Mouse (Mus musculus): ENCODE data around the gene Dgkg. TPM values are rescaled to one million over a fixed set of nuclear protein-coding genes. Genes with fewer than 3 reads are reported as not detected.

The Dgkg gene
- polyA plus RNA-seq, 1 experiment from 2014 or later: 3.2 TPM

DNA sequence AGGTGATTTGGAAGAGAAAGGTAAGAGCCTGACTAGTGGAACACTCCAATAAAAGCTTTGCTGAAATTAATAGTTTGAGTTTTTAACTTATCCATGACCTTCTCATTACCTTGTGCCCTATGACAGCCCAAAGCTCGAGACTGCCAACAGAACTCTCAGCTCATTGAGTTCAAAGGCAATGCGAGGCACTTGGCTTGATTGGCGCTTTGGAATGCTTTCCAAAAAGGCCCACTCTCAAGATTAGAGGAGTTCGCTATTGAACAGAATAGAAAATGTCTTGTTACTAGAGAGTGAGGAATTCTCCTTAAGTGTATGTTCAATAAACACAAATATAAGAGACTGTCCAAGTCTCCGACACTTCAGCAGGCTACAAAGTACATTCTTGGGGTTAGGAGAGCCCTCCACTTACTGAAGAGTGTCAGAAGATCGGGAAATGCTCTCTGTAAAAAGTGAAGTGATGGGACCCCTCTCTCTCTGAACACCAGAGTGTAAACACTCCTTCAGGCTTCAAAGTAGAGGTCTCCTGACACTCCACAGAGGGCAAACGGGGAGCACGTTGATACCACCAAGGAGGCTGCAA lies 120.3 kb downstream of the Dgkg start:
- Histone ChIP-seq H3K27me3 (replicated peaks; ENCODE audit: control insufficient read depth, insufficient read depth, low read length) (no peaks in the 10 kb centered on the region), H3K4me1 (replicated peaks; ENCODE audit: control insufficient read depth, insufficient read depth, low read length) (no peaks in the 10 kb centered on the region), H3K36me3 (ENCODE audit: control insufficient read depth, insufficient read depth, low read length) (no peaks in the 10 kb centered on the region), H3K9me3 (ENCODE audit: control insufficient read depth, low read length) (no peaks in the 10 kb centered on the region), H3K9ac (ENCODE audit: low read length) (no peak overlapping the region), H3K27ac (ENCODE audit: low read depth) (no peak overlapping the region), H3K4me3 (ENCODE audit: low read depth, low read length) (no peak overlapping the region), H3K4me2 (ENCODE audit: low read length) (no peak overlapping the region)
- DNase-seq (ENCODE audit: low spot score): no peak
- ATAC-seq (replicated peaks; ENCODE audit: low FRiP score, low TSS enrichment, low read depth): no peak
- 62% methylated on average over 8 of the region's 8 CpGs for WGBS

DNA sequence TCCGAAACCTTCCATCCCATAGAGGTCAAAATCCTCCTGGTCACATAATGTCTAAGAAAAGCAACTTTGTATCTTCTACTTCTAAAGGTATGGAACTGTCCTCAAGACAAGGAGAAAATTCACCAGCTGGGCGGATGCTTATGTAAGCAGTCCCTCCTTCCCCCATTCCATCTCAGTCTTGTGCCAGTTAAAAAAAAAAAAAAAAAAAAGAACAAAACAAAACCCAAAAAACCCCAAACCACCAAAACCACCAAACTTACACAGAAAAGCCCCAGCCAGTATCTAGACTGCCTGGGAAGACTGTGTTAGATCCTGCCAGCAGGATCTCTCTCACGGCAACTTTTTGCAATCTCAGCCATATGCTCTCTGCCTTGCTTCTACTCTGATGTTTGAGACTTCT lies 123.9 kb downstream of the Dgkg start:
- Histone ChIP-seq H3K4me3 (ENCODE audit: low read depth, low read length) (no peak overlapping the region), H3K4me2 (ENCODE audit: low read length) (no peak overlapping the region), H3K4me1 (replicated peaks; ENCODE audit: control insufficient read depth, insufficient read depth, low read length) (no peaks in the 10 kb centered on the region), H3K36me3 (ENCODE audit: control insufficient read depth, insufficient read depth, low read length) (no peaks in the 10 kb centered on the region), H3K27ac (ENCODE audit: low read depth) (no peak overlapping the region), H3K27me3 (replicated peaks; ENCODE audit: control insufficient read depth, insufficient read depth, low read length) (no peaks in the 10 kb centered on the region), H3K9ac (ENCODE audit: low read length) (no peak overlapping the region), H3K9me3 (ENCODE audit: control insufficient read depth, low read length) (no peaks in the 10 kb centered on the region)
- DNase-seq (ENCODE audit: low spot score) (no peak), ATAC-seq (replicated peaks; ENCODE audit: low FRiP score, low TSS enrichment, low read depth) (no peak)
- WGBS: 92% methylated on average over 3 of the region's 3 CpGs

DNA sequence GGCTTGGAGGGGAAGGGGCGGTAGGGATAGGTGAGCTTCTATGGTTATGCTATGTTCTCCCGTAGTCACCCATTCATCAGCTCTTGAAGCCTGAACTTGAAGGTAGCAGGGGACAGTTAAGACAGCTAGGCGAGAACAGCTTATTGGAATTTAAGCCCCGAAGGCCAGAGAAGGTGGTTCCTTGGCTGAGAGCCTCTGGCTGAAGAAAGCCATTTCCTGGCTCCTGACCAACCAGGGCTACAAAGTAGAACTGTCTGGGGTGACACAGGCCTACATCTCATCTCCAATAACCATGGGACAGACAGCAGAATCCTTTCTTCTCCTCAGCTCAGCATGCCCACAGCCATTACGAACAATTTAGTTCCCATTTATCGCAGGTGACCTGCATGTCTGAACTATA lies 125.2 kb downstream of the Dgkg start:
- ATAC-seq (replicated peaks; ENCODE audit: low FRiP score, low TSS enrichment, low read depth) (no peak), DNase-seq (ENCODE audit: low spot score) (no peak)
- Histone ChIP-seq H3K27ac (ENCODE audit: low read depth) (no peak overlapping the region), H3K4me1 (replicated peaks; ENCODE audit: control insufficient read depth, insufficient read depth, low read length) (no peaks in the 10 kb centered on the region), H3K4me3 (ENCODE audit: low read depth, low read length) (no peak overlapping the region), H3K9ac (ENCODE audit: low read length) (no peak overlapping the region), H3K27me3 (replicated peaks; ENCODE audit: control insufficient read depth, insufficient read depth, low read length) (no peaks in the 10 kb centered on the region), H3K9me3 (ENCODE audit: control insufficient read depth, low read length) (no peaks in the 10 kb centered on the region), H3K36me3 (ENCODE audit: control insufficient read depth, insufficient read depth, low read length) (no peaks in the 10 kb centered on the region), H3K4me2 (ENCODE audit: low read length) (no peak overlapping the region)
- WGBS: 88% methylated on average over 6 of the region's 6 CpGs

DNA sequence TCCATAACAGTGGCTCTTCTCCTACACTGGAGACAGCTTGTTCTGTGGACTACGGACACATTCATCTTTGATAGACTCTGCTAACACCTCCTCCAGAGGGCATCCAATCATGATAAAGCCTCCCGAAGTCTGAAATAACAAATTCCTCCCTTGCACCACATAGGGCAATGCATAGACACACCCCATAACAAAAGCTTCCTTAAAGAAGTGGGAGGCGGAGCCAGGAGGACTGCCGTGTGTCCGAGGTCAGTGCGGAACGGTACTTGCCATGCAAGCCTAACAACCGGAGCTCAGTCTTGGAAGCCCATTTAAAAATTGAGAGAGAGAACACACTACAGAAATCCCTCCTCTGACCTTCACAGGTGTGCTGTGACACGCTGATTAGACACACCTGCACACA lies 126.0 kb downstream of the Dgkg start:
- H3K4me2 ChIP-seq (ENCODE audit: low read length): no peak overlapping the region
- H3K36me3 ChIP-seq (ENCODE audit: control insufficient read depth, insufficient read depth, low read length): no peaks in the 10 kb centered on the region
- H3K4me1 ChIP-seq (replicated peaks; ENCODE audit: control insufficient read depth, insufficient read depth, low read length): no peaks in the 10 kb centered on the region
- DNase-seq (ENCODE audit: low spot score) (no peak), ATAC-seq (replicated peaks; ENCODE audit: low FRiP score, low TSS enrichment, low read depth) (no peak)
- no peak overlapping the region for H3K9ac ChIP-seq (ENCODE audit: low read length)
- no peaks in the 10 kb centered on the region for H3K27me3 ChIP-seq (replicated peaks; ENCODE audit: control insufficient read depth, insufficient read depth, low read length)
- 76% methylated on average over 9 of the region's 9 CpGs for WGBS
- H3K27ac ChIP-seq (ENCODE audit: low read depth): no peak overlapping the region
- H3K9me3 ChIP-seq (ENCODE audit: control insufficient read depth, low read length): no peaks in the 10 kb centered on the region
- no peak overlapping the region for H3K4me3 ChIP-seq (ENCODE audit: low read depth, low read length)

DNA sequence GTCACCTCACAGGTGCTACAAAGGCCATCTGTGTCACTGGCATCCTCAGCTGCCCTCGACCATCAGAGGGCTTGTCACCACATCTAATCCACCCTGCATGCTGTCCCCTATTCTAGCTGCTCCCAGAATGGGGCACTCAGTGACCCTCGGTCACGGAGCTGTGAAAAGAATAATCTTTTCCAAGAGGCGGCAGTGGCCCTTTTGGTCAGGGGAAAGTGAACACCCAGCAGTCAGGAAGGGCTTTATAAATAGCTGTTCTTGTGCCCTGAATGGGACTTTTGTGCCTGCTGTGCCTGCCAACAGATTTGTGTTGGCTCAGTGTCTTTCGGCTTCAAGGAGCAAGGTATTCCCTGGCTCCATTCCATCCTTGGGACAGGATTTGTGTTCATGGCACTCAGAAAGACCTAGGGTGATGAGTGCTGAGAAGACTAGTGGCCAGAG lies 129.5 kb downstream of the Dgkg start:
- no peaks in the 10 kb centered on the region for H3K9me3 ChIP-seq (ENCODE audit: control insufficient read depth, low read length)
- DNase-seq (ENCODE audit: low spot score): no peak
- H3K9ac ChIP-seq (ENCODE audit: low read length): no peak overlapping the region
- no peaks in the 10 kb centered on the region for H3K27me3 ChIP-seq (replicated peaks; ENCODE audit: control insufficient read depth, insufficient read depth, low read length)
- no peaks in the 10 kb centered on the region for H3K4me1 ChIP-seq (replicated peaks; ENCODE audit: control insufficient read depth, insufficient read depth, low read length)
- 64% methylated on average over 5 of the region's 5 CpGs for WGBS
- H3K4me3 ChIP-seq (ENCODE audit: low read depth, low read length): no peak overlapping the region
- H3K27ac ChIP-seq (ENCODE audit: low read depth): no peak overlapping the region
- H3K36me3 ChIP-seq (ENCODE audit: control insufficient read depth, insufficient read depth, low read length): no peaks in the 10 kb centered on the region
- H3K4me2 ChIP-seq (ENCODE audit: low read length): no peak overlapping the region
- ATAC-seq (replicated peaks; ENCODE audit: low FRiP score, low TSS enrichment, low read depth): no peak

DNA sequence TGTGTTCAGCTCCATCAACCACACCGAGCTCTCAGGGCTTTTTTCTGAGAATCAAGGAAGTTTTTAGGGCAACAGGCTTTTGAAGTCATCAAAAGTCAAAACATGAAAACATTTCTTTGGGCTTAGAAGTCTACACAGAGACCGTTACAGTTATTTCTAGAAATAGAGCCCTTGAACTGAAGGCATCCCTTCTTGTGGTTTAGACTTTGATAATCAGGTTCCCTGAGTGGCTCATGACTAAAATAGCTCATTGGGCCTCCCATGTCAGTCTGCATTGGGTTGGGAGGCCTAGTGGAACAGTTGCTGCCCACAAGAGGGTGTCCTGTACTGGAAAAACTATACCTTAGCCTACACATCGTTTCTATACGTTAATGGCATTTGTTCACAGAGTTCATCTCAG lies 130.6 kb downstream of the Dgkg start:
- Histone ChIP-seq H3K4me2 (ENCODE audit: low read length) (no peak overlapping the region), H3K9ac (ENCODE audit: low read length) (no peak overlapping the region), H3K4me1 (replicated peaks; ENCODE audit: control insufficient read depth, insufficient read depth, low read length) (no peaks in the 10 kb centered on the region), H3K27me3 (replicated peaks; ENCODE audit: control insufficient read depth, insufficient read depth, low read length) (no peaks in the 10 kb centered on the region), H3K9me3 (ENCODE audit: control insufficient read depth, low read length) (no peaks in the 10 kb centered on the region), H3K27ac (ENCODE audit: low read depth) (no peak overlapping the region), H3K4me3 (ENCODE audit: low read depth, low read length) (no peak overlapping the region), H3K36me3 (ENCODE audit: control insufficient read depth, insufficient read depth, low read length) (no peaks in the 10 kb centered on the region)
- 88% methylated on average over 4 of the region's 4 CpGs for WGBS
- DNase-seq (ENCODE audit: low spot score) (no peak), ATAC-seq (replicated peaks; ENCODE audit: low FRiP score, low TSS enrichment, low read depth) (no peak)

GRCm38 (mm10) chr16:22517431-22518384 lies 139.3 kb downstream of the Dgkg start:
- ATAC-seq (replicated peaks; ENCODE audit: low FRiP score, low TSS enrichment, low read depth) (peak; percentile 75; the same call in 1 of the 2 replicates), DNase-seq (ENCODE audit: low spot score) (peak; percentile 59)
- Histone ChIP-seq H3K36me3 (ENCODE audit: control insufficient read depth, insufficient read depth, low read length) (no peaks in the 10 kb centered on the region), H3K9me3 (ENCODE audit: control insufficient read depth, low read length) (no peaks in the 10 kb centered on the region), H3K4me1 (replicated peaks; ENCODE audit: control insufficient read depth, insufficient read depth, low read length) (peaks cover 11% of the 10 kb centered on the region), H3K4me2 (ENCODE audit: low read length) (no peak overlapping the region), H3K4me3 (ENCODE audit: low read depth, low read length) (no peak overlapping the region), H3K27ac (ENCODE audit: low read depth) (no peak overlapping the region), H3K27me3 (replicated peaks; ENCODE audit: control insufficient read depth, insufficient read depth, low read length) (no peaks in the 10 kb centered on the region), H3K9ac (ENCODE audit: low read length) (no peak overlapping the region)
- WGBS: 13% methylated on average over 20 of the region's 20 CpGs

DNA sequence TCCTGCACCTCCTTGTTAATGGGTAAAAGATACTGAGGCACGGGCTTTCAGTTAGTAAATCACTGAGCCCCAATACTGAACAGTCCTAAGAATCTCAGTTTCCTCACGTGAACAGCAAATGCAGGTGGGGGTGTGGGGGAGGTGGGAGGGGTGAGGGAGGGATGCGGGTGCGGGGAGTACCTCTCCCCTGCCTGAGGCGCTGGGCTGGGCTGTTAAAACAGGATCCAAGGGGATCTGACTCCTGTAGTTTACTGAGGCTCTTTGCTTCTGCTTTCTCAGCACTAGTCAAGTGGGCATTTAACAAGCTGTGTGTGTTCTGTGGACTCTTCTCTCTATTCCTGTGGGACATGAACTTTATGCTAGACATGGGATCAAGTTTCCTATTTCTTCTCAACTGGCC lies 141.5 kb downstream of the Dgkg start:
- H3K36me3 ChIP-seq (ENCODE audit: control insufficient read depth, insufficient read depth, low read length): no peaks in the 10 kb centered on the region

More for the DNA sequence above, 141.5 kb downstream of the Dgkg start:
- ATAC-seq (replicated peaks; ENCODE audit: low FRiP score, low TSS enrichment, low read depth) (no peak), DNase-seq (ENCODE audit: low spot score) (no peak)
- 38% methylated on average over 5 of the region's 5 CpGs for WGBS
- no peak overlapping the region for H3K27ac ChIP-seq (ENCODE audit: low read depth)
- H3K9ac ChIP-seq (ENCODE audit: low read length): no peak overlapping the region
- H3K27me3 ChIP-seq (replicated peaks; ENCODE audit: control insufficient read depth, insufficient read depth, low read length): no peaks in the 10 kb centered on the region
- H3K4me1 ChIP-seq (replicated peaks; ENCODE audit: control insufficient read depth, insufficient read depth, low read length): peaks cover 11% of the 10 kb centered on the region
- no peak overlapping the region for H3K4me3 ChIP-seq (ENCODE audit: low read depth, low read length)
- H3K4me2 ChIP-seq (ENCODE audit: low read length): no peak overlapping the region
- H3K9me3 ChIP-seq (ENCODE audit: control insufficient read depth, low read length): no peaks in the 10 kb centered on the region
